Mouse (Mus musculus) CD4-positive, CD25-positive, alpha-beta regulatory T cell, adult 4 months (primary cell): ENCODE measurements around the gene Samd14. TPM values are rescaled to one million over a fixed set of nuclear protein-coding genes. Genes with fewer than 3 reads are reported as not detected.
"Not testable (repeated sequence)": the region's sequence is repeated elsewhere in the genome, so short reads cannot be mapped to it uniquely, and the experiment has no call there.

Experiments used
- ATAC-seq: one replicate; pipeline ENCODE4 v1.8.0; 2017
- polyA plus RNA-seq, 2 experiments: library from polyadenylated mRNA; unstranded; fragments of 100-300 nt; shearing (Covaris generic); gene quantifications; one replicate each; pipeline ENCODE4 v1.2.1; 2017

The Samd14 gene
- polyA plus RNA-seq, result under 1 TPM; 0.87 to 0.94 TPM

DNA sequence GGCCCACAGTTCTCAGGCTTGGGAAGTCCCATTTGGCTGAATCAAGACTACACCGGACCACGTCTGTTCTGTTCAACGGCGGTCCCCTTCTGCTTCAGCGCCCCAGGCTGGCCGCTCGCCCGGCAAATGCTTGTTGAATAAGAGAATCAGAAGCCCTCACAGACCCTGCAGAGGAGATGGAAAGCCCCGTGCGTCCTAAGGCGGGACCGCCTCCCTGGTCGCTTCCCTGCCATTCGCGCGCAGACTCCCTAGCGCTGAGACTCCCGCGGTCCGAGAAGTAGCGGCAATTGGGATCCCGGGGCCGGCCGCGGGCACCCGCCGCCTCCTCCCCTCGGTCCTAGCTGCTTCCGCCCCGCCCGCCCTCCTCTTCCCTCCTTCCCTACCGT, at the start of gene Samd14:
Gene Samd14, plus strand, starts transcription at position 251 of the 386 bp plus-strand sequence.
- ATAC-seq, result peak; percentile 18

- ATAC-seq, result no peak
Observed at GRCm38 (mm10) chr11:94962534-94963101, 47.1 kb upstream of the Samd14 start.

GRCm38 (mm10) chr11:94967419-94967818, 42.3 kb upstream of the Samd14 start, which contains the start of gene Hils1:
Gene Hils1, plus strand, starts transcription at chr11:94967593.
- ATAC-seq, result no peak

DNA sequence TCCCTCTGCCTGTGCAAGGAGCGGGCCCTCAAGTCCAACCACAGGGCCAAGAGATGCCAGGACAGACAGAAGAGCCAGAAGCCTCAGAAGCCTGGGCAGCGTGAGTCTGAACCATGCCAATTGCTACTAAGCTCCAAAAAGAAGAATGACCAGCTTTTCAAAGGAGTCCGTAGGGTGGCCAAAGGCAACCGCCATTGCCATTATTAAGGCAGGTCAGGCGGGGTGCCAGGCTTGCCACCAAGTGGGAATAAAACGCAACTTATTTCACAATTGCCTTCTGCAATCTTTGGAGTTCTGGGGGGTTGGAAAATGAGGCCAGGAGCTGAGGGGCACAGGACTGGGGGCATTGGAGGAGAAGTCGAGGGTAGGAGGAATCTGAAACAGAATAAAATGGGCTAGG, 41.5 kb upstream of the Samd14 start:
- ATAC-seq, result no peak

DNA sequence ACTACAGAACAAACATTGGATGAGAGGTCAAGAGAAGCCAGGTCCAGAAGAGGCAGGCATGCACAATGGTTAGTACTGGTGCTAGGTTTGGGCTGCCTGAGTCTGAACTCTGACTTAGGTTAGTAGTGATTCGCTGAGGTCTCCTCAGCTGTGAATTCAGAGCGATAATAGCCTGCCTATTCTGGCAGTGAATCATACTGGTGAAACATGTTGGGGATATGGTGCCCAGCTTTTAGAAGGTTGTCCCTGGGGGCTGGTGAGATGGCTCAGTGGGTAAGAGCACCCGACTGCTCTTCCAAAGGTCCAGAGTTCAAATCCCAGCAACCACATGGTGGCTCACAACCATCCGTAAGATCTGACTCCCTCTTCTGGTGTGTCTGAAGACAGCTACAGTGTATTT, 40.0 kb upstream of the Samd14 start:
- not testable (repeated sequence) for ATAC-seq

DNA sequence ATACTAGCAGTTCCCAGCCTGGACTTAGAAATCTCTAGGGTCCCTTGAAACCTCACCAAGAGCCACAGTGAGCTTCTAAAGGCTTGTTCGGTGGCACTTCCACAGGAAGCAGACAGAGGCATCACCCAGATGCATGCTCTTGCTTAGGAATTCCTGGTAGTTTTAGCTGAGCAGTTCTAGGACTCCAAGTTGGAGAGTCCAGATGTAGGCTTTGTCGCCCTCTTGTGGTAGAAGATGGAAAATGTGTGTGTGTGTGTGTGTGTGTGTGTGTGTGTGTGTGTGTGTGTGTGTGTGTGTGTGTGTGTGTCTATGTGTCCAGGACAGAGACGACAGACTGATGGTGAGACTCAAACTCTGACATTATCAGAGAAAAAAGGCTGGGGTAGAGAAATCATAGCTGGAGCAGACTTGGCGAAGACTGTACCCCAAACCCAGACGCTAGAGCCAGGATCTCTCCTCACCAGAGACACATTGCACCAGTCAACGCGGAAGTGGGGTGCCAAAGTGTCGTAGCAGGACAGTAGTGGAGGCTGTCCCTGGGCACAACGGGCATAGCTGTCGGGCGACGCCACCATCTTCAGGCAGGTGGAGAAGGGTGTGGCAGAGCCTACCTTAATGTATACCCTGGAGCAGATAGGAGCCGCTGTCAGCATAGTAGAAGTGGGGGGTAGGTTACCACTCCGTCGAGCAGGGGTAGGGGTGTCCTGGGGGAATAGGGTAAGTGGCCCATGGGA, 39.3 kb upstream of the Samd14 start:
- no peak for ATAC-seq

- ATAC-seq, result no peak
Observed at GRCm38 (mm10) chr11:94971895-94972615, 37.6 kb upstream of the Samd14 start.

- ATAC-seq, result no peak
Observed at GRCm38 (mm10) chr11:94972887-94973286, 36.8 kb upstream of the Samd14 start.

- no peak for ATAC-seq
Observed at GRCm38 (mm10) chr11:94973313-94973712, 36.4 kb upstream of the Samd14 start.

GRCm38 (mm10) chr11:94974951-94975350, 34.7 kb upstream of the Samd14 start:
- ATAC-seq, result no peak

DNA sequence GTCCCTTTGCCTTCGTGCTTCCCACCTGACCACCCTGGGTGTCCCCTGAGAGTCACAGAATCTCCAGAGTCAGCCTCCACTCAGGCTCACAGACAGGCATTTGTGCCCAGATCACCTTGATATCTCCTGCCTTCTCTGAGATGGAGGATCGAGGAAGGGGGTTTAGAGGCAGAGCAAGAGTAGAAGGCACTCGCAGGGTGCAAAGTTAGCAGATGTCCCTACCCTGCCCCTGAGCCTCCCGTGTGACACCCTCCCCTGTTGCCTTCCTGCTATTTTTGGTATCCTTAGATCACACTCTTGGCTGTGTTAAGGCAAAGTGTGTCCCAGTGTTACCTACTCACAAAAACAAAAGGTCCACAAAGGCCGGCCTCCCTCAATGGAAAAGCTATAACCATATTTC, 33.5 kb upstream of the Samd14 start, which contains the start of gene Sgca:
Gene Sgca, minus strand, starts transcription at position 129 of the 400 bp plus-strand sequence.
- ATAC-seq, result no peak

DNA sequence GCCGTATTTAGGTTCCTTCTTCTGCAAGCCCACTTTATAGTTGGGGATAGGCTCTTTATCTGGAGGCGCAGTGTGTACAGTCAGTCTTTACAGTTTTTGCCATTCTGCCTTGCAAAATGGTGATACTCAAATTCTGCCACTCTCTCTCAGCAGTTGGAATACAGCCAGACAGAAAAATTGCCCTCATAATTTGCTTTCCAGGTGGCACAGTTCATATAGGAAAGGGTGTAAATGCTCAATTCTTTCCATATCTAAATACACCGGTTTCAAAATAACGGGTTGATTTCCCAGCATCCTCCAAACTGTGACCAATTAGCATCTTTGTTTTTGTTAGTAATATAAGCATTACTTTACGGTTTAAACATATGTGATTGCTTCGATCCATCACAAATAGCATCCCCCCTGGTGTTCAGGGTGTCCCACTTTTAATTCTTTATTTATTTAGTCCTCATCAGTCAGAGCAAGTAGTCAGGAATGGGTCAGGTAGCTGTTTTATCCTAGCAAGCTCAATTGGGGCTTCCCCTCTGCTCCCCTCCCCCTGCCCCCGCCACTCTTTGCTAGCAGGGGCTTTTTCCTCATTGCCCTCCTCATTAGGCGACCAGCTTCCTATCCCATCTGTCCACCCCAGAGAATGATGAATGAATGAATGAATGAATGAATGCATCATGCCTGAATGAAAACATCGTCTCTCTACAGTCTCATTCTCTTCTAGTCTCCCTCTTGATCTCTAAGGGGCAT, 31.3 kb upstream of the Samd14 start:
- ATAC-seq, result no peak

DNA sequence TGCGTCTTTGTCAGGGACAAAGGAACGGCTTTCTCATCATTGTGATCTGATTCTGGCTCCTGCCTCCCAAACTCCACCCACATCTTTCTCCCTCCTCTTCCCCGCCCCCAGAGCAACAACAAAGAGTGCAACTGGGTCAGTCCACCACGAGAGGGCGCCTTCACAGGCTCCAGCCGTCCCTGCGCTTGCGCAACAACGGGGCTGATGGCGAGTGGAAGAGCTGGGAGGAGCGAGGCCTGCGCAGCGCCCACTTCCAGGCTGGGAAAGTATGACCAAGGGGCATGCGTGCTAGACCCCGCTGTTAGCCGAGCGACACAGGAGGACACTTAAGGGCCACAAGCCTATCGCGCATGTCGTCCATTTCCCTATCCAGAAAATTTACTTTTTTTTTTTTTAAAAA, 30.7 kb upstream of the Samd14 start:
- peak; percentile 100 for ATAC-seq

DNA sequence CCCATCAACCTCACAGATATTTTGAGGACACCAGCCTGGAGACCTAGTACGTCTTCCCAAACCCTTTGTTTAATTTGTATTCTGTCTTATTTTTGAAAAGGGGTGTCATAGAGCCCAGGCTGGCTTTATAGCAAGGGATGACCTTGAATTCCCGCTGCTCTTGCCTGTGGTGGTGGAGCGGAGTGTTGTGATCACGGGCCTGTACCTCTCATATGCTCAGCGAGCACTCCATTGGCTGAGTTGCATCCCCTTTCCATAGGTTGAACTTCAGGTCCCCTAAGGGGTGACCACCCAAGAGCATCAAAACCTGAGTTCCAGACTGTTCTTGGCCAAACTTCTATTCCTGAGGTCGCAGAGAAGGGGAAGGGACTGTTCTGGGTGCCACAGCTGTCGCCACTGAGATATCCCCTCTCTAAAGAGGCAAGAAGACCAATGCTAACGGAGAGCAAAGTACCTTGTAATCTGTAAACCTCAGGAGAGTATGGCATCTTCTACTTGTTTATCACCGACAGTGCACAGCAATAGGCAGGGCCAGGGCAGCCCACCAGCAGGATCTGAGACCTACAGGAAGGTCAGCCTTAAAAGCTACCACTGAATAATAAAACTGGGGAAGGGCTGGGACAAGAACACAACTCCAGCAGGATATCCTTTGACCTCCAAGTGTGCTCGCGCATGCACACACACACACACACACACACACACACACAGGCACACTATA, 30.1 kb upstream of the Samd14 start:
- no peak for ATAC-seq

DNA sequence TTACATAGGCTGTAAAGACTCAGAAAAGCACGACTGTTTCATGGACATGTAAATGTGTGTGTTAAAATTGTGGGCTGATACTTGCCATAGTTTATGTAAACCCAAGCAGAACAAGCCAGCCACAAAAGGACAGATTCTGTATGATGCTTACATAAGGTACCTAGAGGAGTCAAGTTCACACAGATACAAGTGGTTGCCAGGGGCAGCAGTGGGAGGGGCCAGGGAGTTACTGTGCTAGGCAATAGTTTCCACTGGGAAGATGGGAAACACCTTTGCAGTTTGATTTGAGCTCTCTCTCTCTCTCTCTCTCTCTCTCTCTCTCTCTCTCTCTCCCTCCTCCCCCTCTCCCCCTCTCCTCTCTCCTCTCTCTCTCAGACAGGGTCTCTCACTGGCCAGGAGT, 24.5 kb upstream of the Samd14 start:
- no peak for ATAC-seq

DNA sequence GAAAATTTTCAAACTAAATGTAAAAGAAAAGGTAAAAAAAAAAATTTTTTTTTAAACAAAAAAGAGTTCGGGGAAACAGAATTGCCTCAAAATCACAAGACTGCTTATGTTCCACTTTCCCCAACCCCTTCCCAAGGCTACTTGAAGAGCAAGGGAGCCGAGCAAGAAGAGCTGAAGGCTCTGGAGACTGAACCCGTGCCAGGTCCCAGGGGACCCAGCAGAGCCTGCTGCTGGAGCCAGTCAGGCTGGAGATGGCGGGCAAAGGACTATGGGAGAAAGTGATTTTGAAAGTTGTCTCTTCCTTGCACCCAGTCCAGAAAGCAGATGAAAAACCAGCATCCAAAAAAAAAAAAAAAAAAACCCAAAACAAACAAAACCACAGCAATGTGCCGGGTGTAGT, 23.9 kb upstream of the Samd14 start:
- no peak for ATAC-seq

DNA sequence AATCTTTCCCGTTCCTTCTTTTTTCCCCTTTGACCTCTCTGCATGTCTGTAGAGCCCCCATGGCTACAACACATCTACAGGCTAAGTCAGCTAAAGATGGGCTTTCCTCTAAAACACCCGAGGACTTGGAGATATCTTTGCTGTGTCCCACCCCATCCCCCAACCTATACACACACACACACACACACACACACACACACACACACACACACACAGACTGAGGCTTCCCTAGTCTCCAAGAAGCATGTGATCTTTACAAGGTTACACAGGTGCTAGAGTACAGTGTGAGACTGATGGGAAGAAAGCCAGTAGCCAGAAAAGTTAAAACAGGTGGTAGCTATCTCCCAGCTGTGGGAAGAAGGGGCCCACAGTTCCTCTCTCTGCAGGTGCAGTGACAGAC, 23.2 kb upstream of the Samd14 start:
- no peak for ATAC-seq

DNA sequence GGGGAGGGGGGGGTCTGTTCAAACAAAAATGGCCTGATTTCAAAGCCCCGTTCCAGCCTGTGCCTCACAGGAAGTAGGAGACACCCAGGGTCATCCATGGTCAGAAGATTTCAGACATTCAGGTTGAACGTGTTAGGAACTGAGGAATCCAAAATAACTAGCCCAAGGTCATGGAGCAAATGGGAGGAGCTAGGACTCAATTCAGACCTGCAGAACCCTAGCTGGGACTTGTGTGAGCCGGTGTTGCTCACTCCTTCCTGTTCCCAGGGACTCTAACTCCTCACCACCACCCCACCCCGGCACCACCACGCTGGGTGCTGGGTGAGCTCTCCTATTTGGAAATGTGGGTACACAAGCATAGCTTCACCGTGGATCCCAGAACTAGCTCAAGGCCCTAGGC, 22.3 kb upstream of the Samd14 start:
- ATAC-seq, result no peak

- no peak for ATAC-seq
Observed at GRCm38 (mm10) chr11:94987851-94988250, 21.8 kb upstream of the Samd14 start.

DNA sequence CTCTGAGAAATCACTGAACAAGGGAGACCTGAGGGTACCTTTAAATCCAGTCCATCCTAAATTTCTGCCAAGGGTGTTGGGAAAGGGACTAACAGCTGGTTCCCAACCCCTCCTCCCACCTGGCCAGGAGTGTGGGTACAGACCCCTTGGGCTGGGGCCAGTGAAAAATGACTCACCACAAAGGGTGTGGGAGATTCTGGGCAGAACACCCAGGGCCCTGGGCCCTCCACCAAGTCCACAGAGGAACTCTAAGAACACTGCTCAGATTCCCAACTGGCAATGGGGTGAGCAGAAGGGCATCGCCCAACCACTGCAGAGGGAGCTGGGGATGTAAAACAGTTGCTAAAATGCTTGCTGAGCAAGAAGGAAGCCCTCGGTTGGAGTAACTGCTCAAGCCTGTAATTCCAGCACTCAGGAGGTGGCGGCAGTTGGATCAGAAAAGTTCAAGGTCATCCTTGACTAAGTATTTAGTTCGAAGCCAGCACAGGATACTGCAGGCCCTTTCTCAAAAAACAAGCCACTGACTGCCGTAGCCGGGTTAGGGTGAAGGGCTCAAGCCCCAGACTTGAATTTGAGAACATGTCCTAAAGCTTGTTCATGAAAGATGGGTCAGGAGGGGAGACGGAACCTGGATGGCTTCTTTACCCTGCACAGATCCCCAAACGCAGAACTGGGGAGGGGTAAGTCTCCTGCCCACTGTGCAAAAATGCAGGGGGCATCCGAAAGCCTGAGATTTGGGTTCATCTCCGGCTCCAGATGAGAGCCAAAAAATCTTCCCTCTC, 20.7 kb upstream of the Samd14 start:
- no peak for ATAC-seq

DNA sequence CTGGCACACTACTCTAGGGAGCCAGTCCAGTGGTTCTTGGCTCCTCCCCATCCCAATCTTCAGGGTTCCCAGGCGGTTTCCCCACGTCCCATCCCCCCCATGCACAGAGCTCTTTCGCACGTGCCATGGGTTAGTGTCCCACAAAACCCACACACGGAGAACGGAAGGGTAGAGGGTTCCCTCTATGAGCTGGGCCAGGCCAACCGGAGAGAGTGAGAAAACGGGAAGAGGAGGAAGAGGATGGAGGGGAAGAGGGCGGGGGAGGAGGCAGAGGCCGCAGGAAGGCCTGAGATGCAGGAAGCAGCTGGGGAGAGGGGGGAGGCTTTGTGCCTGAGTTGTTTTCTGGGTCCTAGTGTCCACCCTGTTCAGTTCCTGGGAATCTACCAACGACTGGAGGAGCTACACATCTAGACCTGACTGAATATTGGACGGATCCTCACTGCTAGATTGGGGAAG, 20.1 kb upstream of the Samd14 start:
- ATAC-seq, result peak; percentile 65
